Comparison of ENCODE assay signal across 24 mouse cellular contexts in the genomic region with DNA sequence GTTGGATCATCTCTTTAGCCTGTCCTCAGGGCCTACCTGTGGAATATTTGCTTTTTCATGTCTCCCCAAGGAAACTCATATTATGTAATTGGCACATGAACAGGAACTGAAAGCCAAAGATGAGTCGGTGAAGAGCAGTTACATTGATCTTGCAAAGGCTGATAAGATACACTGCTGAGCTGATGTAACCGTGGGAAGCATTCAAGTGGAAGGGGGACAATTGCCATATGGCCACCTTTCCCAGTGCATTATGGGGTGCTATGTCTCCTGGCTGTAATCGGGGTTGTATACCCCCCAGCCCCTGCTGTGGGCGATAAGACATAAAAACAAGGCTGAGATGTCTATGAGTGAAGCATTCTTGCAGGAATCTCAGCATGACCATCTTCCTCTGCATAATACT.
"Had no signal": no experiment of that assay in that cellular context is flagged by ENCODE, and none has a peak within 500 bp of the region (broad histone marks: within the 10 kb centered on the region; RNA-seq: fewer than 3 reads in every experiment).

No protein-coding gene starts in this region.

- H3K27me3 ChIP-seq: kidney, embryonic 15.5 days; limb, embryonic 12.5 days; limb, embryonic 15.5 days; lung, embryonic 15.5 days; midbrain, embryonic 13.5 days; neural tube, embryonic 13.5 days; stomach, embryonic 15.5 days had no signal

- H3K9ac ChIP-seq: kidney, embryonic 15.5 days; limb, embryonic 12.5 days; limb, embryonic 15.5 days; liver, embryonic 14.5 days; lung, embryonic 15.5 days; midbrain, embryonic 13.5 days; neural tube, embryonic 13.5 days; stomach, embryonic 15.5 days had no signal

- H3K4me2 ChIP-seq: kidney, embryonic 15.5 days; limb, embryonic 12.5 days; limb, embryonic 15.5 days; liver, embryonic 11.5 days; lung, embryonic 15.5 days; midbrain, embryonic 13.5 days; neural tube, embryonic 13.5 days; stomach, embryonic 15.5 days had no signal

- H3K9me3 ChIP-seq: kidney, embryonic 15.5 days; limb, embryonic 12.5 days; limb, embryonic 15.5 days; lung, embryonic 15.5 days; midbrain, embryonic 10.5 days; midbrain, embryonic 13.5 days; neural tube, embryonic 13.5 days; stomach, embryonic 15.5 days had no signal

- H3K4me1 ChIP-seq: kidney, embryonic 15.5 days; limb, embryonic 12.5 days; limb, embryonic 15.5 days; lung, embryonic 15.5 days; midbrain, embryonic 10.5 days; midbrain, embryonic 13.5 days; neural tube, embryonic 13.5 days; stomach, embryonic 15.5 days had no signal

- H3K36me3 ChIP-seq: kidney, embryonic 15.5 days; limb, embryonic 12.5 days; limb, embryonic 15.5 days; lung, embryonic 15.5 days; midbrain, embryonic 10.5 days; midbrain, embryonic 13.5 days; neural tube, embryonic 13.5 days; stomach, embryonic 15.5 days had no signal

- DNase-seq: kidney, adult 11 months; kidney, adult 8-10 months; kidney, postnatal 10 days; kidney, postnatal 36 days; left cerebral cortex, postnatal 4 days; lung, adult 18-20 months; lung, postnatal 14 days; lung, postnatal 4 days; retina, postnatal 1 day; right cerebral cortex, postnatal 25 days; spleen, adult 18-20 months; thymus, postnatal 25 days had no signal

- H3K27ac ChIP-seq: kidney, embryonic 15.5 days; limb, embryonic 12.5 days; limb, embryonic 15.5 days; liver, embryonic 14.5 days; lung, embryonic 15.5 days; midbrain, embryonic 10.5 days; midbrain, embryonic 13.5 days; neural tube, embryonic 13.5 days; stomach, embryonic 15.5 days had no signal

- H3K4me3 ChIP-seq: kidney, embryonic 15.5 days; limb, embryonic 12.5 days; limb, embryonic 15.5 days; lung, embryonic 15.5 days; midbrain, embryonic 10.5 days; midbrain, embryonic 13.5 days; myocyte; neural tube, embryonic 13.5 days; stomach, embryonic 15.5 days had no signal

- ATAC-seq: midbrain, embryonic 13.5 days; midbrain, embryonic 16.5 days had no signal
